Mouse (Mus musculus): ENCODE results near the gene 2410002F23Rik. TPM values are rescaled to one million over a fixed set of nuclear protein-coding genes. Genes with fewer than 3 reads are reported as not detected.
"Not testable (repeated sequence)": the region's sequence is repeated elsewhere in the genome, so short reads cannot be mapped to it uniquely, and the experiment has no call there.

2410002F23Rik gene
- polyA plus RNA-seq, 1 experiment from 2014 or later = 216 TPM

- Histone ChIP-seq H3K27ac (ENCODE audit: low read depth, low read length) (no peak overlapping the region), H3K4me2 (ENCODE audit: low read length) (no peak overlapping the region), H3K9me3 (ENCODE audit: control insufficient read depth, low read length) (peaks cover 8% of the 10 kb centered on the region), H3K4me3 (ENCODE audit: low read length) (no peak overlapping the region), H3K4me1 (ENCODE audit: control insufficient read depth, insufficient read depth, low read depth, low read length) (no peaks in the 10 kb centered on the region), H3K27me3 (replicated peaks; ENCODE audit: control insufficient read depth, insufficient read depth, low read length) (peaks cover 3% of the 10 kb centered on the region; the same call in 1 of the 2 replicates), H3K36me3 (ENCODE audit: control insufficient read depth, insufficient read depth, low read length) (no peaks in the 10 kb centered on the region), H3K9ac (ENCODE audit: low read depth, low read length) (no peak overlapping the region)
- ATAC-seq = no peak
- 47% methylated on average over 4 of the region's 4 CpGs for WGBS
Measured at GRCm38 (mm10) chr7:44291418-44291817, 44.9 kb downstream of the 2410002F23Rik start.

GRCm38 (mm10) chr7:44297501-44297900, 51.0 kb downstream of the 2410002F23Rik start:
- H3K27ac ChIP-seq (ENCODE audit: low read depth, low read length); ATAC-seq; H3K27me3 ChIP-seq (replicated peaks; ENCODE audit: control insufficient read depth, insufficient read depth, low read length); H3K4me2 ChIP-seq (ENCODE audit: low read length); H3K9ac ChIP-seq (ENCODE audit: low read depth, low read length); H3K4me1 ChIP-seq (ENCODE audit: control insufficient read depth, insufficient read depth, low read depth, low read length); H3K4me3 ChIP-seq (ENCODE audit: low read length); H3K36me3 ChIP-seq (ENCODE audit: control insufficient read depth, insufficient read depth, low read length); H3K9me3 ChIP-seq (ENCODE audit: control insufficient read depth, low read length): not testable (repeated sequence)
- 82% methylated on average over 2 of the region's 2 CpGs for WGBS

Other genes starting within 250 kb of the 2410002F23Rik start
- gene Klk1b26, start 234.6 kb upstream of the 2410002F23Rik start, polyA plus RNA-seq (2015; fragmentation: Nextera tagmentation; extraction: Ambion mirVana) = not detected in 2 replicates
- gene Klk1b27, start 194.4 kb upstream of the 2410002F23Rik start, polyA plus RNA-seq (2015; fragmentation: Nextera tagmentation; extraction: Ambion mirVana) = 0.24 TPM in 1 of 2 replicates, not detected in the other
- gene Klk1b21, start 144.4 kb upstream of the 2410002F23Rik start, polyA plus RNA-seq (2015; fragmentation: Nextera tagmentation; extraction: Ambion mirVana) = not detected in 2 replicates
- gene Klk1b22, start 134.0 kb upstream of the 2410002F23Rik start, polyA plus RNA-seq (2015; fragmentation: Nextera tagmentation; extraction: Ambion mirVana) = not detected in 2 replicates
- gene Klk1b16, start 110.0 kb upstream of the 2410002F23Rik start, polyA plus RNA-seq (2015; fragmentation: Nextera tagmentation; extraction: Ambion mirVana) = not detected in 2 replicates
- gene Klk1b24, start 58.5 kb upstream of the 2410002F23Rik start, polyA plus RNA-seq (2015; fragmentation: Nextera tagmentation; extraction: Ambion mirVana) = not detected in 2 replicates
- gene Klk1b3, start 48.5 kb upstream of the 2410002F23Rik start, polyA plus RNA-seq (2015; fragmentation: Nextera tagmentation; extraction: Ambion mirVana) = not detected in 2 replicates
- not detected in 2 replicates for gene Klk1b4, start 39.3 kb upstream of the 2410002F23Rik start, polyA plus RNA-seq (2015; fragmentation: Nextera tagmentation; extraction: Ambion mirVana)
- not detected in 2 replicates for gene Klk1b5, start 30.8 kb upstream of the 2410002F23Rik start, polyA plus RNA-seq (2015; fragmentation: Nextera tagmentation; extraction: Ambion mirVana)
- gene Klk1, start 21.4 kb upstream of the 2410002F23Rik start, polyA plus RNA-seq (2015; fragmentation: Nextera tagmentation; extraction: Ambion mirVana) = not detected in 2 replicates
- 0.15 TPM in 1 of 2 replicates, not detected in the other for gene Gm36864, start 10.5 kb upstream of the 2410002F23Rik start, polyA plus RNA-seq (2015; fragmentation: Nextera tagmentation; extraction: Ambion mirVana)
- gene 1700028J19Rik, start within 50 bp of the 2410002F23Rik start, polyA plus RNA-seq (2015; fragmentation: Nextera tagmentation; extraction: Ambion mirVana) = 0.67 and 1.7 TPM in 2 replicates
- gene Acp4, start 10.7 kb downstream of the 2410002F23Rik start, polyA plus RNA-seq (2015; fragmentation: Nextera tagmentation; extraction: Ambion mirVana) = 0.12 TPM in 1 of 2 replicates, not detected in the other
- gene Gm15517, start 14.7 kb downstream of the 2410002F23Rik start, polyA plus RNA-seq (2015; fragmentation: Nextera tagmentation; extraction: Ambion mirVana) = not detected in 2 replicates
- gene Clec11a, start 60.2 kb downstream of the 2410002F23Rik start, polyA plus RNA-seq (2015; fragmentation: Nextera tagmentation; extraction: Ambion mirVana) = 3.5 and 3.6 TPM in 2 replicates
- gene Shank1, start 63.5 kb downstream of the 2410002F23Rik start, polyA plus RNA-seq (2015; fragmentation: Nextera tagmentation; extraction: Ambion mirVana) = 33.1 and 33.6 TPM in 2 replicates
- gene Syt3, start 137.4 kb downstream of the 2410002F23Rik start, polyA plus RNA-seq (2015; fragmentation: Nextera tagmentation; extraction: Ambion mirVana) = 74.8 and 75.6 TPM in 2 replicates
- 3.6 and 3.8 TPM in 2 replicates for gene 1700008O03Rik, start 139.1 kb downstream of the 2410002F23Rik start, polyA plus RNA-seq (2015; fragmentation: Nextera tagmentation; extraction: Ambion mirVana)
- gene Lrrc4b, start 182.3 kb downstream of the 2410002F23Rik start, polyA plus RNA-seq (2015; fragmentation: Nextera tagmentation; extraction: Ambion mirVana) = 12.4 and 12.6 TPM in 2 replicates
- gene Aspdh, start 218.7 kb downstream of the 2410002F23Rik start, polyA plus RNA-seq (2015; fragmentation: Nextera tagmentation; extraction: Ambion mirVana) = 3.1 and 3.9 TPM in 2 replicates
- 42.5 and 46.2 TPM in 2 replicates for gene Josd2, start 221.3 kb downstream of the 2410002F23Rik start, polyA plus RNA-seq (2015; fragmentation: Nextera tagmentation; extraction: Ambion mirVana)
- gene Emc10, start 249.8 kb downstream of the 2410002F23Rik start, polyA plus RNA-seq (2015; fragmentation: Nextera tagmentation; extraction: Ambion mirVana) = 145 and 150 TPM in 2 replicates
- gene Fam71e1, start 249.9 kb downstream of the 2410002F23Rik start, polyA plus RNA-seq (2015; fragmentation: Nextera tagmentation; extraction: Ambion mirVana) = 20.4 and 23.7 TPM in 2 replicates